Mouse (Mus musculus): Measurements from ENCODE around the gene Olfr963. TPM values are rescaled to one million over a fixed set of nuclear protein-coding genes. Genes with fewer than 3 reads are reported as not detected.
"Not testable (repeated sequence)": the region's sequence is repeated elsewhere in the genome, so short reads cannot be mapped to it uniquely, and the experiment has no call there.

The Olfr963 gene
- polyA plus RNA-seq, 1 experiment = not detected

- DNase-seq (ENCODE audit: low read depth) = peak; percentile 52
- TF ChIP-seq POLR2A (IDR thresholded peaks at IDR 0.05; ENCODE audit: borderline replicate concordance, extremely low read depth, insufficient read depth, insufficient read length, poor library complexity, severe bottlenecking) (no peak), CTCF (IDR thresholded peaks at IDR 0.05; ENCODE audit: borderline replicate concordance, extremely low read depth, insufficient read depth, insufficient read length) (no peak)
These were observed 12.3 kb downstream of the Olfr963 start for GRCm38 (mm10) chr9:39679280-39679679.

DNA sequence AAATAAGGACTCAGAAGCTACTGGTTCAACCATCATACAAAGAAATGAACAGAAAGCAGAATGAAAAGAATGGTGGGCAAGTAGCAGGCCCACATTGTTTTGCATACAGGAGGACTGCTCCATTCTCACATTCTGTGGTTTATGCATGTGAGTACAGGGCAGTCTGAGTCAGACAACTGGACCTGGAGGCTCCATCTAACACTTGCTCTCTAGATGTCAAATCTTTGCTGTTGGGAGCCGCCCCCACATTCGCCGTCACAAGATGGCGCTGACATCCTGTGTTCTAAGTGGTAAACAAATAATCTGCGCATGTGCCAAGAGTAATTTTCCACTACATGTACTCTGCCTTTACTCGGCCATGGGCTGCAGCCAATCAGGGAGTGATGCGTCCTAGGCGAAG is 34.1 kb downstream of the Olfr963 start:
- DNase-seq (ENCODE audit: low read depth) = not testable (repeated sequence)

- TF ChIP-seq CTCF (IDR thresholded peaks at IDR 0.05; ENCODE audit: borderline replicate concordance, extremely low read depth, insufficient read depth, insufficient read length) (no peak), POLR2A (IDR thresholded peaks at IDR 0.05; ENCODE audit: borderline replicate concordance, extremely low read depth, insufficient read depth, insufficient read length, poor library complexity, severe bottlenecking) (no peak)
- DNase-seq (ENCODE audit: low read depth) = peak; percentile 3
These were observed 40.0 kb downstream of the Olfr963 start, which contains the start of gene Olfr149 for GRCm38 (mm10) chr9:39707017-39707416. Gene Olfr149, minus strand, starts transcription at chr9:39707117.

DNA sequence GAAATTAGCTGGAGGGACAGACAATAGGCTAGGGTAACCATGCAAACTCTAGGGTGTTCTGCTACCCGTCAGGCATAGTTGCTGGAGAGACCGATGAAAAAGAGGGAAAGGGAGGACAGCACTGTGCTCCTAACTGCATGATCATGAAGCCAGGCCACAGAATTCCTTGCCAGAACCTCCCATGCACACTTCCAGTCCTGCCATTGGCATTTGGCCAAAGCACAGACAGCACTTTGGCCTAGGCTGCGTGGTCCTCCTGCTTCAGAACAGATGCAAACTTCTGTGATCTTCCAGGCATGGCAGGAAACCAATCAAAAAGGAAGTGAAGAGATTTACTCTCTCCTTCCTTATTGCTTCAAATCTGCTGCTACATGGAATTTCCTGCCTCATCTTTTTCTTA is 42.0 kb downstream of the Olfr963 start:
- peak; percentile 10 for DNase-seq (ENCODE audit: low read depth)
- TF ChIP-seq POLR2A (IDR thresholded peaks at IDR 0.05; ENCODE audit: borderline replicate concordance, extremely low read depth, insufficient read depth, insufficient read length, poor library complexity, severe bottlenecking) (no peak), CTCF (IDR thresholded peaks at IDR 0.05; ENCODE audit: borderline replicate concordance, extremely low read depth, insufficient read depth, insufficient read length) (no peak)

DNA sequence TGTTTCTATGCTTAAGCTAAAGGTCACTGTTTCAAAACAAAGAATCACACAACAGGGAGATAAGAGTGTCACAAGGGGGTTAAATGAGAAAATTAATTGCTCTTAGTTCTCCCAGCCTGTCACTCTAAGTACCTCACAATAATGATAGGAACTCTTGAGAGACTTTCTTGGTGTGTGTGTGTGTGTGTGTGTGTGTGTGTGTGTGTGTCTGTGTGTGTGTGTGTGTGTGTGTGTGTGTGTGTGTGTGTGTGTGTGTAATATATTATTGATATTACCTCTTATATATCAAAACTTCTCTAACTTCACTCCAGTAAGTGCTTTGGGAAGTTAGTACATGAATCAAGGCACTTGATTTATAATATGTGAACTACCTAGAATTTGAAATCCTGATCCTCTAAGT is 44.0 kb downstream of the Olfr963 start, which contains the start of gene Olfr965:
Olfr965 (plus strand) TSS at position 301 of the 400 bp plus-strand sequence.
- TF ChIP-seq CTCF (IDR thresholded peaks at IDR 0.05; ENCODE audit: borderline replicate concordance, extremely low read depth, insufficient read depth, insufficient read length) = no peak
- TF ChIP-seq POLR2A (IDR thresholded peaks at IDR 0.05; ENCODE audit: borderline replicate concordance, extremely low read depth, insufficient read depth, insufficient read length, poor library complexity, severe bottlenecking) = no peak
- DNase-seq (ENCODE audit: low read depth) = no peak

Other genes with a start within 250 kb of the Olfr963 start
- not detected in 2 replicates for gene Olfr952, start 240.1 kb upstream of the Olfr963 start, polyA plus RNA-seq (2012; rRNA removed)
- gene Olfr954, start 210.5 kb upstream of the Olfr963 start, polyA plus RNA-seq (2012; rRNA removed) = not detected in 2 replicates
- not detected in 2 replicates for gene Olfr955, start 195.3 kb upstream of the Olfr963 start, polyA plus RNA-seq (2012; rRNA removed)
- gene Olfr44, start 173.2 kb upstream of the Olfr963 start, polyA plus RNA-seq (2012; rRNA removed) = not detected in 2 replicates
- gene Olfr957, start 151.4 kb upstream of the Olfr963 start, polyA plus RNA-seq (2012; rRNA removed) = not detected in 2 replicates
- gene Olfr958, start 113.2 kb upstream of the Olfr963 start, polyA plus RNA-seq (2012; rRNA removed) = not detected in 2 replicates
- gene Olfr959, start 91.6 kb upstream of the Olfr963 start, polyA plus RNA-seq (2012; rRNA removed) = not detected in 2 replicates
- 61.0 and 87.9 TPM in 2 replicates for gene AW551984, start 62.8 kb upstream of the Olfr963 start, polyA plus RNA-seq (2012; rRNA removed)
- not detected in 2 replicates for gene Olfr148, start 56.5 kb upstream of the Olfr963 start, polyA plus RNA-seq (2012; rRNA removed)
- gene Olfr960, start 45.8 kb upstream of the Olfr963 start, polyA plus RNA-seq (2012; rRNA removed) = not detected in 2 replicates
- not detected in 2 replicates for gene Olfr961, start 22.1 kb upstream of the Olfr963 start, polyA plus RNA-seq (2012; rRNA removed)
- gene Olfr149, start 39.9 kb downstream of the Olfr963 start, polyA plus RNA-seq (2012; rRNA removed) = not detected in 2 replicates
- gene Olfr965, start 44.1 kb downstream of the Olfr963 start, polyA plus RNA-seq (2012; rRNA removed) = not detected in 2 replicates
- not detected in 2 replicates for gene Olfr150, start 63.8 kb downstream of the Olfr963 start, polyA plus RNA-seq (2012; rRNA removed)
- gene Olfr967, start 79.0 kb downstream of the Olfr963 start, polyA plus RNA-seq (2012; rRNA removed) = not detected in 2 replicates
- not detected in 2 replicates for gene Olfr968, start 116.0 kb downstream of the Olfr963 start, polyA plus RNA-seq (2012; rRNA removed)
- gene Olfr969, start 123.7 kb downstream of the Olfr963 start, polyA plus RNA-seq (2012; rRNA removed) = not detected in 2 replicates
- not detected in 2 replicates for gene Olfr970, start 141.7 kb downstream of the Olfr963 start, polyA plus RNA-seq (2012; rRNA removed)
- not detected in 2 replicates for gene Olfr971, start 169.7 kb downstream of the Olfr963 start, polyA plus RNA-seq (2012; rRNA removed)
- gene Olfr972, start 199.2 kb downstream of the Olfr963 start, polyA plus RNA-seq (2012; rRNA removed) = not detected in 2 replicates
- not detected in 2 replicates for gene Olfr229, start 240.1 kb downstream of the Olfr963 start, polyA plus RNA-seq (2012; rRNA removed)

Measured in brain, embryonic 14.5 days (tissue).